Mouse (Mus musculus) monocyte, adult 2 months (primary cell): Measurements from ENCODE around the gene Fbln1.
A peak's percentile ranks its signal among the peaks of the same experiment; 100 is the strongest.
"Not testable (repeated sequence)": the region's sequence is repeated elsewhere in the genome, so short reads cannot be mapped to it uniquely, and the experiment has no call there.

Experiments
- DNase-seq, 2 experiments: peaks; one replicate each; pipeline ENCODE4 v3.0.0; 2022; ENCODE audit warnings: low spot score in 2 of 2, low read depth in 1 of 2

The Fbln1 gene

DNA sequence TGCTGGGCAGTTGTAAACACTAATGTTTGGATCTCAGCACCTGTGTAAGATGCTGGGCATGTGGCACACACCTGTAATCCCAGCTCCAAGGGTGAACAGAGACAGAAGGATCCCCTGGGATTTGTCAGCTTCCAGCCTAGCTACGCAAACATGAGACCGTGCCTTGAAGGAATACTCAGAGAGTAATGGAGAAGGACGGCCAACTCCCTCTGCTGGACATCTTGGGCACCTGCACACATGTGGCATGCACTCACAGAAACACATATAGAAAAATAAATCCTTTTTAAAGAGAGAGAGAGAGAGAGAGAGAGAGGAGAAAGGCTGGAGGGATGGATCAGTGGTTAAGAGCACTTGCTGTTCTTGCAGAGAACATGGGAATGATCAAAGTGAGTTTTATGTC, 88.9 kb downstream of the Fbln1 start:
- no peak for DNase-seq

DNA sequence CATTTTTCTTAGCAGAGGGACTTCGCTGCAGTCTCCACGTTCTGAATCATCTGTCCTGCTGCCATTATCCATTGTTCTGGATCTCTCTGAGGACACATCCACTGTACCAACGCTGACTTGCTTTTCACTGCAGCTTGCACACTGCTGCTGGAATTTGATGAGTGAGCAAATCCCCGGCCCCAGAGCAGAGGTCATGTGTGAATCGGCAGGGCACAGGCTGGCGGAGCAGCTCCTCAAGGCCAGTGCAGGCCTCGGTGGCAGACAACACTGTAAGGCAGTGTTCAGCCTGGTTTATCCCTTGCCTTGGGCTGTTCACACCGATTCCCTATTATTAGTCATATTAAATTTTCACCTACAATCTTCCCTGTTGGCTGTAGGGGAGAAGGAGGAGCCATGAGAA, 89.8 kb downstream of the Fbln1 start:
- DNase-seq, result no peak

DNA sequence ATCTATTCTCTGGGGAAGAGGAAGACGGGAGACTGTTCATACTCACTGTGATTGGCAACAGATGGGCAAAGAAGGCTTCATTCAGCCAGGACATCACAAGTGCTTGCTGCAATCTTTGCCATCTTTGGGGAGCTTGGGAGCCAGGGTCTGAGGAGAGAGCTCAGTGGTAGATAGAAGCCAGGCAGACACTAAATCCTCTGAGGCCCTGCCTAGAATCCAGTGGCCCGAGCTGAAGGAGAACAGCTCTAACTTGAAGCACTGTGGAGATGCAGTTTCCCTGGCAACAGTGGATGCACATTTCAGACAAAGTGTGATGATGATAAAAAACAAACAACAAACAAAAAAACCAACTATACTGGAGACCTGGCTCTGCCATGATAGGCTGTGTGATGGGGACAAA, 90.2 kb downstream of the Fbln1 start:
- no peak for DNase-seq

DNA sequence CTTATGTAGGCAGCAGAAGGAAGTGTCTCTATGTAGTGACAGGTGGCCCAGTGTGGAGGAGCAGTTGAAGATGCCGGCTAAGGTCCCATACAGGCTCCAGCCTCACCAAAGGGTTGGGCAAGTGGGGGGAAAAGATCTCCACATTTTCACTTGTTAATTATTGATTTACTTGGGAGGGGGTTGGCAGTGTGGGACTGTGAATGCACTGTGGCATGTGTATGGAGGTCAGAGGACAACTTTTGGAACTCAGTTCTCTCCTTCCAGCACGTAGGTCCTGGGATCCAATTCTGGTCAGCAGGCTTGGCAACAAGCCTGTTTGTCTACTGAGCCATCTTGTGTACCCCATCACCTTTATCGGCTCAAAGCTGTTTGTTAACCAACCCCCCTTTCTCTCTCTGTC, 90.8 kb downstream of the Fbln1 start:
- DNase-seq, result no peak

DNA sequence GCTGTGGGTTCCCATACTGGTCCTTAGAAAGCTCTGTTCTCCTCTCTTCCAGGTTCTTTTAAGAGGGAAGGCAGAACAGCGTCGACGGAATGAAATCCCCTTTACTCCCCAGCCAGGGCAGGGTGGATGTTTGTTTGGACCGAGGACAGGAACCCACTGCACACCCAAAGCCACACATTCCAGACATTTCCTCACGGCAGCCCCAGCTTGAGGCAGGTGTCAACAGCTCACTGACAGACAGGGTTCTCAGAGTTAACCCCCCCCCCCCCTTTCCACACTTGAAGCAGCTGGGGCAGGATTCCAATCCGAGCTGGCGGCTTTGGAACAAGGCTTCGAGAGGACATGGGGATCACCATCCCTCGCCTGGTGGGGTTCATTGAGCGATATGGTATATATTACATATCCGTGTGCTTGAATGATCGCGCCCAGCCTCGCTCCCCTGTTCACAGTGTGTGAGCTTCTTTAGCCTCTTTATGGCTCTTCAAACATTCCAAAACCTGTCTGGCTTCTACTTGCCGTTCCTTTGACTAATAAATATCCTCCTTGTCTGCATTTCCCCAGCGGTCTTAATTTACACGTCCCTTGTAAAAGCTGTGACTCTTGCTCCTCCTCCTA, 92.5 kb downstream of the Fbln1 start:
- DNase-seq, result no peak

DNA sequence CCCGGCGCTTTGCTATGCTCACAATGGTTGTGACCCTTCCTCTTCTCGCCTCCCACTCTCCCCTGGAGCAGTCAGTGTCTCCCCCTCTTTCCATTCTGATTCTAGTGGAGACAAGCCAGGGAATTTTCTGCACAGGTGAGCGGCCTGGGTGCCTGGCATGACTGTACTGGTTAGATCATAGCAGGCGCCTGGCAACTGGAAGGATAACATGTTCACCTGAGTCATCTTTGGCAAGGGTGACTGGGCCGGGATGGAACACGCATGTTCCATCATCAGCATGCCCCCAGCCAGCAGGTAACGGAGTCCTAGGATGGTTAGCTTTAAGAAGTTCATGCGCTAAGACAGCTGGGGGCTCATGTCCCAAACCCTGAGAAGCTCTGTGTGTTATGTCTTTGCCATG, 93.2 kb downstream of the Fbln1 start:
- DNase-seq, result no peak

DNA sequence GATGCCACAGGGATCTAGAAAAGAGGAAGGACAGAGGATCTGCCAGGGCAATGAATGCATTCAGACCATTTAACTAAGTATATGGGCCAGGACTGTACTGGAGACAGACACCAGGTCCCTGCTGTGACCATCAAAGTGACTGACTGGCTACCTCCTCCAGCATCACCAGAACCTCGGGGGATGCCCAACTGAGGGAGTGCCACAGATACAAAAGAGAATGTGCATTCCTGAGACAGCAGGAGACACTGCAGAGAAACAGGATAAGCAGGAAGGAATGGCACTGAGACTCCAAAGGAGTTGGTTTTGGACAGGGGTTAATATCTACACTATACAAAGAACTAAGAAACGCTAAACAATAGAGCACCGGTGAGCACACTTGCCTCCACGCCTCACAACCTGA, 97.5 kb downstream of the Fbln1 start:
- DNase-seq, result no peak

DNA sequence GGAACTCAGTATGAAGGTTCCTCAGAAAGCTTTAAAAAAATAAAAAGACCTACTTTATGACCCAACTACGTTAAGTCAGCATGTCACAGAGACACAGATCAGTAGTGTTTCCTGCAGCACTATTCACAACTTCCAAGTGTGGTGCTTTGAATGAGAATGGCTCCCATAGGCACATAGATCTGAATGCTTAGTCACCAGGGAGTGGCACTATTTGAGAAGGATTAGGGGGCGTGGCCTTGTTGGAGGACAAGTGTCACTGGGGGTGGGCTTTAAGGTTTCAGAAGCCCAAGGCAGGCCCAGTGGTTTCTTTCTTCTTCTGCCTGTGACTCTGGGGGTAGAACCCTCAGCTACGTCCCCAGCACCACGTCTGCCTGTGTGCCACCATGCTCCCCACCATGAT, 98.2 kb downstream of the Fbln1 start:
- no peak for DNase-seq

DNA sequence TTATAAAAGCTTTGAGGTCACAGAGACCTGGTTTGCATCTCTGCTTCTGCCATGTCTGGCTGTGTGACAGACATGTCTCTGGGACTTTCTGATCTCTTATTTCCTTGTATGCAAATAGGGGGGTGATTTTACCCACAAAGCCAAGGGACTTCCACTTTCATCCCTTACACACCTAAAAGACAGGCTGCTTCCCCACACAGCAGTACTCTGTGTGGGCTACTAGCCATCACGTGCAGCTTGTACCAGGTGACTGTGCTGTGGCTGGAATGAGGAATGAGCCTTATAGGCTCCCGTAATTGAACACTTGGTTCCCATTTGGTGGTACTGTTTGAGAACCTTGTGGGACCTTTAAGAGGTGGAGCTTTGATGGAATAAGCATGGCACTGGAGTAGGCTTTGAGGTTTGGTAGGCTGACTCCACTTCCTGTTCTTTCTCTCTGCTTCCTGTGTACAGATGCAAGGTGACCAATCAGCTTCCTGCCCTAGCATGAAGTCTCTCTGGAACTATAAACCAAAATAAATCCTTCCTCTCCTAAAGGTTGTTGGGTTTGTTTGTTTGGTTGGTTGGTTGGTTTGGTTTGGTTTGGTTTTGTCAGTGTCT, 101.4 kb downstream of the Fbln1 start:
- DNase-seq, result no peak

DNA sequence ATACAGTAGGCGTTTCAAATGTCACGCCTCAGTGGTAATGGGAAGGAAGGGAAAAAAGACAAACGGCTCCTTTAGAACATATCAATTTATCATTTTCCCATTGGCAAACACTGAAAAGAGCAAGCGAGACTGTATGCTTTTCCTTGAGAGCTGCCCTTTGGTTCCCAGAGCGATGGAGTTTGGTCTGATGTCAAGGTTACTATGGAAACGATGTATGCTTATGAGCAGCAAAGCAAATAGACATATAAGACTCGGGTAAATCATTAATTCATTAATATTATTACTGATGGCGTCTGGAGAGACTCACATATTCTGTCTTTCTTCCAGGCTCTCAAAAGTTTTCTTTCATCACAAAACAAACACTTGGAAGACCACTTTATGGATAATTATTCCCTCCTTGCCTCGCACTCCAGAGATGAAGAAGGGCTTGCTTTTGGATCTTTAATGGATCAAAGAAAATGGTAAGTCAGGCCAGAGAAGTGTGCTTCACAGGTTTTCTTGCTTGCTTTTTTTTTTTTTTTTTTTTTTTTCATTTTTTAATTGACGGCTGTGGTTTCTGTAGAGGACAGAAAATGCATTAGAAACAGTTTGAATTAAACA, 105.4 kb downstream of the Fbln1 start:
- no peak for DNase-seq

DNA sequence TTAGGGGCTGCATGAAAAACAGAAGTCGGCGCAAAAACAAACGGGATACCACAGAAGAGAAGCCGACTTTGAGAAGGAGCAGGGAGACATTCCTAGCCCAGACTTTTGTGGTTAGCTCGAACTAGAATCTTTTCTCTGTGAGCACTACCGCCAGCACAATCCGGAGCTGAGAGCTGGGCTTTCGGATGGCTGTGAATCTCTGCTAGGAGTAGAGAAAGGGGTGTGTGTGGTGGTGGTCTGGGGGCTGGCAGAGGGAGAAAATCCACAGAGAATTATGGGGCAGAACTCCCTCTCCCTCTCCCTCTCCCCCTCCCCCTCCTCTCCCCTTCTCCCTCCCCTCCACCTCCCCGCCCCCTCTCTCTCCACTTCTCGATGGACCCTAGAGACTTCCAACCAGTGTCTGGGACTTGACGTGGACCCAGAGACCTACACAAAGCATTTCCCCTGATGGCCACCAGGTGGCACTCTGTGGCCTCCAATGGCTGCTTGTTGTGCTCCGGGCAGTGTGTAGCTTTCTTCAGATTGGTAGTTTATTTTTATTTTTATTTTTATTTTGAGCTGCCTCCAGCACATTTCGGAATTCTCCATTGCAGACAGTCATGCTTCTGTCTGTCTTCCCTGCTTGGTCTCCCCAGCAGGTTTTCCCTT, 109.8 kb downstream of the Fbln1 start:
- peak; percentile 12 to 30 for DNase-seq

DNA sequence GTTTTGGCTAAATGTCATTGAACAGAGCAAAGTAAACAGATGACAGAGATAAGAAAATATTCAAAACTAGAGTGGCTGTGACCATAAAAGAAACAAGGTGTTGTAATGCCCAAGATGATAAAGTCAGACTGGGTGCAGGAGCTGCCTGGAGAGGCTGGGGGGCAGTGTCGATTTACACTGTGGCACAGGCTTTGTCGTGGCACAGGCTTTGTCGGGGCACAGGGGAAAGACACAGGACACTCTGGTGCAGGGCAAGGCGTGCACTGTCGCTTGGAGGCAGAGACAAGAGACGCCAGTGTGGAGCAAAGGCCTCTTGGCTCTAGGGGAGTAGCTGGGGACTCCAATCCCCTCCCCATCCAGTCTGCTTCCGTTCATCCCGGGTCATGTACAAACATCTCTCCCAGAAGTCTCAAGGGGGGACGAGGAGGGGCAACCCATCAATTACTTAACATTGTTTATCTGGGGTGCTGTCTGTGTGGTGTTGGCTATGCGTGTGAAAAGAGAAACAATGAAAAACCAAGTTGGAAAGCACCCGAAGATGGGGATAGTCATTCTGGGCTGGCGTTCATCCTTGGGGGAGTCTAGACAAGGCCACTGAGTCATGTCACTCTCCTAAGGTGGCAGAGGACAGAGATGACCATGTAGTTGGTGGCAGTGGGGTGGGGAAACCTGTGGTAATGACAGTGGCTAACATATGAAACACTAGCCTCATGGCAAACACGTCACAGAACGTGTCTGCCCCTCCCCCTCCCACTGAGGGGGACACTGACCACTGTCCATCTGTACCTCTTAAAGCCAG, 110.8 kb downstream of the Fbln1 start:
- no peak for DNase-seq

DNA sequence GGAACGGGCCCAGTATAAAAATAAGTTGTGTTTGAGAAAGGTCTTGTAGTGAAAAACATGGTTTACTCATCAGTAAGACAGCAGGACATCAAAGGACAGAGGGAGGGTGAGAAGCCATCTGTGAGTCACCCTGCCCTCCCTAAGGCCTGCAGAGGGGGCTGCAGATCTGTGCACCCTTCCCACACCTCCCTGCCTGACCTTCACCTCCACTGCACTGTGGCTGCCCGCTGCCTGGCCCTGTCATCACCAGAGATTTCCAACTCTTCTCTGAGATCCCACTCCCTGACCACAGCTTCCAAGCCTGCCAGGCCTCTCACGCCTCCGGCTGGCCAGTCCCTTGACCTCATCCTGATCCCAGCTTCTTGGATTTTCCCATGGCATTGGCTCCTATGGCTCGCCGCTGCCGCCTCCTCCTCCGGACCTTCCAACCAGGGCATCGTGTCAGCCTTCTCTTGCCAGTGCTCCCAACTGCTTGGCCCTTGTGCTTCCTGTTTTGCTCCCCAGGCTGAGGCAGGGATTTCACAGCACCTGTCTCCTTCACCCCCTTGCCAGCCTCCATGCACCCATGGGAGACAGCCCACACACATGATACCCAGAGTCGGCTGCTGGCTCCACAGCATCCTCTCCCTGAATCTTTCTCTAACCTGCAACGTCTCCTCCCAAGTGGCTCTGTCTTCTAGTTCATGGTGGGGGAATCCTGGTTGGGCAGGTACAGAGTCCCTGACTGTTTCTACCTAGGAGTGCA, 114.3 kb downstream of the Fbln1 start:
- DNase-seq, result no peak

DNA sequence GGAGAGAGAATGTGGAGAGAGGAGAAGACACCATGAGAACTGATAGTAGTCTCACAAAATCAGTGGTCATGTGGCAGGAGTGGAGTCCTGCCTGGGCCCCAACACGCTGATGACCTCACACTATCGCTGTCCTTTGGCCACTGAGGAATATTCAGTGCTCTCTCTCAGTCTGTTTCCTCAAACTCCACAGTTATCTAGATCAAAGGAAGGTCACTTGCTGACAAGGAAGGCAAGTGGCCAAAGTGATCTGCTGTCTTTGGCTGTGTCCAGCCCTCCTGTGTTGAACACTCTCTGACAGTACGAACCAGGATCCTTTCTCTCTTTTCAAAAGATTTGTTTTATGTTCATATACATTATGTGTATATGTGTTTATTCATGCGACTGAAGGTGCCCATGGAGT, 117.5 kb downstream of the Fbln1 start:
- DNase-seq, result no peak

DNA sequence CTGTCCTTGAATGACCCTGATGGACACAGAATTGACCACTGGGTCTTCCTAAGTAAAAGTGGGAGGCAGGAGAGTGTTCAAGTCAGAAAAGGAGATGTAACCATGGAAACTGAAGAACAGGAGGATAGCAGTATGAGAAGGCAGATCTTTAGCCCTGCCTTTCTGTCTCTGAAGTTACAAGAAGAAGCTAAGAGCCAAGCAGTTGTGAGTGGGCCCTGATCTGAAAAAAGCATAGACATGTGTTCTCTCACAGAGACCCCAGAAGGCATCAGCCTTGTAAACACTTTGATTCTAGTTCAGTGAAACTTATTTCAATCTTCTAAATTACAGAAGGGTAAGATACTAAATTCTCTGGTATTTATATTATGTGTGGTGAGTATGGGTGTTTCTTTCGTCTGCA, 118.7 kb downstream of the Fbln1 start:
- no peak for DNase-seq

DNA sequence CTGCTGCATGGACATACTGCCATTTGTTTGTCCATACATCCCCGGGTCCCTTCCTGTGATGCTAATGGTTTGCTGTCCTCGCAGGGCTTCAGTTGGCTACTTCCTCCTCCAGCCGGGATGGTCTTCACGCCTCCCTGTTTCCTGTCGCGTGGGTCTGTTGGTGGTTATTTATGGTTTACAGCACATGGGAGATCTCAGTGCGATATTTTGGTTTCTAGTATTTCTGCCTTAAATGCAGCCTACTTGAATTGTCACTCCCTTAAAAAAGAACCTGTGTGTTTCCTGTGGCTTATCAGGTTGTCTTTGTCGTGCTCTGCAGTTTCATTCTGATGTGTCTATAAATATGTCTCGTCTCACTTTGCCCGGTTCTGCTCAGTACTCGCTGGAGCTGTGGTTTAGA, 122.1 kb downstream of the Fbln1 start:
- no peak for DNase-seq

DNA sequence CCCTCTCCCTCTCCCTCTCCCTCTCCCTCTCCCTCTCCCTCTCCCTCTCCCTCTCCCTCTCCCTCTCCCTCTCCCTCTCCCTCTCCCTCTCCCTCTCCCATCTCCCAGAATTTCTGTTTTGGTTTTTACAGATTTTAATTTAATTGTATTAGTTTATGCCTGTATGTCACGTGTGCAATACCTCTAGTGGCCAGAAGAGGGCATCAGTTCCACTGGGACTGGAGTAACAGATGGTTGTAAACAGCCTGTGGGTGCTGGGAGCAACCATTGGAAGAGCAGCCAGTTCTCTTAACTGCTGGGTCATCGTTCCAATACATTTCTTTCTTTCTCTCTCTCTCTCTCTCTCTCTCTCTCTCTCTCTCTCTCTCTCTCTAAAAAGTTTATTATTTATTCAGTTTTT, 122.7 kb downstream of the Fbln1 start:
- not testable (repeated sequence) for DNase-seq

DNA sequence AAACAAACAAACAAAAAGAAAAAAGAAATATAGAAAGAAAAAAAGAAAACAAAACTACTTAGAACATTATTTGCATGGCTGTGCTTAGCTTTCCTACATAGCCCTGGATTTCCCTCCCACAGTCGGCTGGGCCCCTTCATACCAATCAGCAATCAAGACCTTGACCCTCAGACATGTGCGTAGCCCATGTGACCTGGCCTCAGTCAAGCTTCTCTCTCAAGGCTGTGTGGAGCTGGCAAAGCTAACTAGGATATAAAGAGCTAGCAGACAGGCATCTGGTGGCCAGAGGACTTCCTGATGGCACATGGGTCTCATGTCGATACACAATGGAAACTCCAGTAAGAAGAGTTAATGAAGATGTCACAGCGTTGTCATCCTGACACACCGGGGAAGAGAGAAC, 123.3 kb downstream of the Fbln1 start:
- no peak for DNase-seq

DNA sequence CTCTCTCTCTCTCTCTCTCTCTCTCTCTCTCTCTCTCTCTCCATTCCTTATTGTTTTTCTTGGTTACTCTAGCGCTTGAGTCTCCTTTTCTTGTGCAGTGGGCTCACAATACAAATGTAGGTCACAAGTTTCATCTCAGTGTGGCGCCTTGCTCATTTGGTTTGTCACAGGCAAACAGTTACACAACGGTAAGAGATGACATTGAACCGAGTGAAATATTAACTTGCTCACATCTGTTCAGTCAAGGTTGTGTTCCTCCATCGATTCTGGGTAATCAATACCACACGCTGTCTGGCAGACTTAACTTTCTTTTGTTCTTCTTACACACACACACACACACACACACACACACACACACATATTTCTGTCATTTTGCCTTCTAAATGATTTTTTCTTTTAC, 124.3 kb downstream of the Fbln1 start:
- no peak for DNase-seq

DNA sequence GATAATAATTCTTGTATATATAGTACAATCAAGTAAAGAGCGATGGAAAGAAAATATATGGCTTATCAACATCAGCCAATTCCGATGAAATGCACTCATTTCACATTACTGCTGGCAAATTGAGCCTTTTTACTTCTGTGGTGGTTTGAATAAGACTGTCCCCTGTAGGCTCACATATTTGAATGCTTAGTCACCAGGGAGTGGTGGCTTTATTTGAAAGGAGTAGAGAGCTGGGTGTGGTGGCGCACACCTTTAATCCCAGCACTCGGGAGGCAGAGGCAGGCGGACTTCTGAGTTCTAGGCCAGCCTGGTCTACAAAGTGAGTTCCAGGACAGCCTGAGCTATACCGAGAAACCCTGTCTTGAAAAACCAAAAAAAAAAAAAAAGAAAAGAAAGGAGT, 127.8 kb downstream of the Fbln1 start:
- DNase-seq, result not testable (repeated sequence)

DNA sequence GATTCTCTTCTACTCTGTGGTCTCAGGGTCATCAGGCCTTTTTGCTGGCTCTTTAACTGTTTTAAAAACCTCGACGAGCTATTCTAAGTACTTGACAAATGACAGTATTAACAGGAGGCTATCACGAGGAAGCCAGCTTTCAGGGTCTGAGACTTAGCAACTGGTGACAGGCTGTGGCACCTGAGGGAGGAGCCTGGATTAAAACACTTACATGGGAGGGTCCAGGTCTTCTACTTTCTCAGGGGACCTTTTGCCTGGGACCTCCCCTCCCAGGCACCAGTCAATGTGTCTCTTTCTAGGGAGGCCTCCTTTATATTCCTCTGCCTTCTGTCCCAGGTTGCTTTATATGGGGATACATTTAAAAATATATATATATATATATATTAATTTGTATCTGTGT, 128.5 kb downstream of the Fbln1 start:
- no peak for DNase-seq
